Mouse (Mus musculus) spleen, postnatal 10 days (tissue): Measurements from ENCODE around the gene H2-D1.

Experiments used
- DNase-seq, 2 experiments: peaks; one replicate each; pipeline ENCODE4 v3.0.0; 2021 to 2022; ENCODE audit warnings: low spot score in 2 of 2

The H2-D1 gene

GRCm38 (mm10) chr17:35240384-35241304 is 21.9 kb upstream of the H2-D1 start:
- DNase-seq, result no peak

- peak; percentile 92 to 95 for DNase-seq
Measured at GRCm38 (mm10) chr17:35241305-35242014, 21.1 kb upstream of the H2-D1 start, which contains the start of gene Ddx39b. Gene Ddx39b (plus strand): TSS chr17:35241746.

- DNase-seq, result peak; percentile 65 to 70
Measured at GRCm38 (mm10) chr17:35242015-35242941, 20.3 kb upstream of the H2-D1 start.

GRCm38 (mm10) chr17:35243086-35243485 is 19.4 kb upstream of the H2-D1 start:
- DNase-seq, result peak; percentile 42 to 56

GRCm38 (mm10) chr17:35244999-35245398 is 17.5 kb upstream of the H2-D1 start:
- no peak for DNase-seq

- DNase-seq, result no peak
Measured at GRCm38 (mm10) chr17:35245731-35246623, 16.6 kb upstream of the H2-D1 start.

GRCm38 (mm10) chr17:35247144-35247543 is 15.4 kb upstream of the H2-D1 start:
- DNase-seq, result no peak

GRCm38 (mm10) chr17:35248986-35249385 is 13.5 kb upstream of the H2-D1 start:
- DNase-seq, result no peak

GRCm38 (mm10) chr17:35249451-35250197 is 12.9 kb upstream of the H2-D1 start:
- DNase-seq, result no peak

GRCm38 (mm10) chr17:35250348-35251120 is 12.0 kb upstream of the H2-D1 start:
- DNase-seq, result no peak

GRCm38 (mm10) chr17:35251162-35251719 is 11.3 kb upstream of the H2-D1 start:
- DNase-seq, result no peak

GRCm38 (mm10) chr17:35251981-35252380 is 10.5 kb upstream of the H2-D1 start:
- DNase-seq, result no peak

- DNase-seq, result no peak
Measured at GRCm38 (mm10) chr17:35252619-35253292, 9.8 kb upstream of the H2-D1 start.

GRCm38 (mm10) chr17:35253293-35254093 is 9.0 kb upstream of the H2-D1 start:
- DNase-seq, result no peak

- DNase-seq, result peak; percentile 71 to 87
Measured at GRCm38 (mm10) chr17:35254241-35255098, 8.1 kb upstream of the H2-D1 start.

GRCm38 (mm10) chr17:35255301-35255700 is 7.2 kb upstream of the H2-D1 start:
- DNase-seq, result no peak
